Mouse (Mus musculus) lung, postnatal 0 days (tissue): ENCODE data around the gene Acer2. TPM values are rescaled to one million over a fixed set of nuclear protein-coding genes. Genes with fewer than 3 reads are reported as not detected.
A peak's percentile ranks its signal among the peaks of the same experiment; 100 is the strongest.
"Not testable (repeated sequence)": the region's sequence is repeated elsewhere in the genome, so short reads cannot be mapped to it uniquely, and the experiment has no call there.

Experiments used
- ATAC-seq: fragments of 200-750 bp; cut with Nextera tagmentation; 2 replicates; pipeline ENCODE4 v1.8.0; 2017; ENCODE audit warnings: moderate library complexity
- DNase-seq: peaks from one replicate; pipeline ENCODE4 v3.0.0-alpha.2; 2016; ENCODE audit warnings: low spot score
- H3K27ac ChIP-seq: fragments of 300-500 bp; sonication (generic); 2 replicates; pipeline ENCODE4 v1.5.1; 2014; ENCODE audit warnings: antibody characterized with exemption, mild to moderate bottlenecking, low read length, mixed read lengths
- H3K27me3 ChIP-seq: fragments of 300-500 bp; sonication (generic); replicated peaks from 2 replicates; pipeline ENCODE4 v1.6.1; 2014; ENCODE audit warnings: low read length, mixed read lengths; ENCODE audit not compliant: insufficient read depth
- H3K36me3 ChIP-seq: fragments of 300-500 bp; sonication (generic); 2 replicates; pipeline ENCODE4 v1.6.1; 2014; ENCODE audit warnings: low read length, mixed read lengths; ENCODE audit not compliant: insufficient read depth
- H3K4me1 ChIP-seq: fragments of 300-500 bp; sonication (generic); 2 replicates; pipeline ENCODE4 v1.6.1; 2014; ENCODE audit warnings: antibody characterized with exemption, low read depth, low read length, mixed read lengths; ENCODE audit not compliant: insufficient read depth
- H3K4me2 ChIP-seq: fragments of 300-500 bp; sonication (generic); replicated peaks from 2 replicates; pipeline ENCODE4 v1.6.1; 2014; ENCODE audit warnings: low read depth, mild to moderate bottlenecking, low read length, moderate library complexity, mixed read lengths
- H3K4me3 ChIP-seq: fragments of 300-500 bp; sonication (generic); 2 replicates; pipeline ENCODE4 v1.5.1; 2014; ENCODE audit warnings: low read depth, low read length
- H3K9ac ChIP-seq: fragments of 300-500 bp; sonication (generic); replicated peaks from 2 replicates; pipeline ENCODE4 v1.6.1; 2014; ENCODE audit warnings: low read depth, mild to moderate bottlenecking
- H3K9me3 ChIP-seq: fragments of 300-500 bp; sonication (generic); 2 replicates; pipeline ENCODE4 v1.6.1; 2016; ENCODE audit warnings: low read length, mixed read lengths
- CTCF ChIP-seq: IDR thresholded peaks from 2 replicates; pipeline ENCODE4 v1.5.1; 2016; ENCODE audit warnings: antibody characterized with exemption, mild to moderate bottlenecking
- EP300 ChIP-seq: IDR thresholded peaks from 2 replicates; pipeline ENCODE4 v1.6.1; 2016; ENCODE audit warnings: antibody characterized with exemption, mild to moderate bottlenecking, control low read depth
- WGBS: fragments of 180-500 bp; shearing (Covaris S2); extraction: QIAGEN DNeasy Blood & Tissue Kit; methylation state at CpG from one replicate; pipeline ENCODE4 v1.1.7; 2014; 5-methylcytosine and 5-hydroxymethylcytosine counted together
- polyA plus RNA-seq: library from polyadenylated mRNA; unstranded; fragments of >200 nt; fragmentation: Nextera tagmentation; extraction: Ambion mirVana; gene quantifications from 2 replicates; pipeline ENCODE4 v1.2.1, GENCODE M21; 2015

Acer2 gene
- polyA plus RNA-seq: 53.8 and 92.9 TPM in 2 replicates

DNA sequence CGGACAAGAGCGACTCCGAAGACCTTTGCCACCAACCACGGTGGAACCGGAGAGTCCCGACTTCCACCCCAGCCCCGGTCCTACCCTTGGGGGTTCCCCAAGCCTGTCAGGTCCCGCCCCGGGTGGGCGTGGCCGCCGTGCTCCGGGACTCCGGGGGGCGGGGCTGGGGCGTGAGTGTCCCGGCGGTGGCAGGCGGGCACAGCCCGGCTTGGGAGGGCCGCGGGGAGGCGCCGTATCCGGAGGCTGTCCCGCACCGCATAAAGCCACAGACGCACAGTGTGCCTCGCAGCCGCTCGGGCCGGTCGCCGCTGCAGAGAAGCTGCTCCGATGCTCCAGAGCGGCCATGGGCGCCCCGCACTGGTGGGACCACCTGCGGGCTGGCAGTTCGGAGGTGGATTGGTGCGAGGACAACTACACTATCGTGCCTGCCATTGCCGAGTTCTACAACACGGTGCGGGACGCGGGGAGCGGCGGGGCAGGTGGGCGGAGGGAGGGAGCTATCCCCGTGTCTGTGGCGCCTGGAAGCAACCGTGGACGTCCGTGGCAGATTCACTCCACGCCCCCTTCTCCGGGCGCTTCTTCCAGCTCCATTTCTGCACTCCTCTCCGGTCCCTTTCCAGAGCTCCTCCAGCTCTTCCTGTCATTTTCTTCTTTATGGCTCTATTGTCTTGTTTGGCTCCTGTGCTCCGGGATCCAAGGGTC is at the start of gene Acer2:
Gene Acer2 (plus strand): TSS at position 251 of the 702 bp plus-strand sequence.
- H3K27ac ChIP-seq: peak within 1 kb of the TSS; percentile 76

GRCm38 (mm10) chr4:86825143-86825542 is 49.1 kb upstream of the Acer2 start:
- 86% methylated on average over 7 of the region's 7 CpGs for WGBS
- H3K27me3 ChIP-seq: no peaks in the 10 kb centered on the region
- H3K9me3 ChIP-seq: no peaks in the 10 kb centered on the region
- no peak overlapping the region for H3K9ac ChIP-seq
- H3K4me1 ChIP-seq: no peaks in the 10 kb centered on the region
- peaks cover 25% of the 10 kb centered on the region; the same call in 1 of the 2 replicates for H3K36me3 ChIP-seq
- no peak overlapping the region for H3K4me3 ChIP-seq
- TF ChIP-seq EP300 (no peak), CTCF (no peak)
- DNase-seq (no peak), ATAC-seq (no peak)
- H3K4me2 ChIP-seq: no peak overlapping the region
- no peak overlapping the region for H3K27ac ChIP-seq

More for the DNA sequence above, at the start of gene Acer2:
- Histone ChIP-seq H3K4me1 (no peaks in the 10 kb centered on the region), H3K36me3 (no peaks in the 10 kb centered on the region), H3K4me2 (peak within 1 kb of the TSS; percentile 96), H3K4me3 (peak within 1 kb of the TSS; percentile 71), H3K9ac (peak within 1 kb of the TSS; percentile 74), H3K27me3 (no peaks in the 10 kb centered on the region), H3K9me3 (no peaks in the 10 kb centered on the region)
- 2% methylated on average over 44 of the region's 60 CpGs for WGBS
- ATAC-seq: peak; percentile 99
- TF ChIP-seq CTCF (peak; percentile 57), EP300 (no peak)
- peak; percentile 93 for DNase-seq

GRCm38 (mm10) chr4:86831896-86832295 is 42.3 kb upstream of the Acer2 start:
- no peak overlapping the region for H3K9ac ChIP-seq
- no peak for DNase-seq
- H3K4me2 ChIP-seq: no peak overlapping the region
- no peak for TF ChIP-seq EP300
- TF ChIP-seq CTCF: no peak
- no peak overlapping the region for H3K27ac ChIP-seq
- no peak overlapping the region for H3K4me3 ChIP-seq
- no peak for ATAC-seq
- H3K27me3 ChIP-seq: no peaks in the 10 kb centered on the region
- no peaks in the 10 kb centered on the region for H3K4me1 ChIP-seq
- H3K36me3 ChIP-seq: peaks cover 16% of the 10 kb centered on the region; the same call in 1 of the 2 replicates
- WGBS: 97% methylated on average over 2 of the region's 2 CpGs
- H3K9me3 ChIP-seq: no peaks in the 10 kb centered on the region

DNA sequence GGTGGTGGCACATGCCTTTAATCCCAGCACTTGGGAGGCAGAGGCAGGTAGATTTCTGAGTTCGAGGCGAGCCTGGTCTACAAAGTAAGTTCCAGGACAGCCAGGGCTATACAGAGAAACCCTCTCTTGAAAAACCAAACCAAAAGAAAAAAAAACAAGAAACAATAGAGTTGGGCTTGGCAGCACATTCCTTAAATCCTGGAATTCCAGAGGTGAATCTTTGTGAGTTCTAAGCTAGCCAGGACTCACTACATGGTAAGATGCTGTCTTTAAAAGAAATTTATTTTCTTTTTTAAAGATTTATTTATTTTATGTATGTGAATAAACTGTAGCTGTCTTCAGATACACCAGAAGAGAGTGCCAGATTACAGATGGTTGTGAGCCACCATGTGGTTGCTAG is 33.1 kb upstream of the Acer2 start:
- not testable (repeated sequence) for H3K4me2 ChIP-seq, H3K27me3 ChIP-seq, DNase-seq, H3K9ac ChIP-seq, ATAC-seq, H3K4me3 ChIP-seq, H3K27ac ChIP-seq, H3K9me3 ChIP-seq, H3K4me1 ChIP-seq
- peaks cover 35% of the 10 kb centered on the region; the same call in 1 of the 2 replicates for H3K36me3 ChIP-seq
- WGBS: 100% methylated on average over 2 of the region's 2 CpGs

DNA sequence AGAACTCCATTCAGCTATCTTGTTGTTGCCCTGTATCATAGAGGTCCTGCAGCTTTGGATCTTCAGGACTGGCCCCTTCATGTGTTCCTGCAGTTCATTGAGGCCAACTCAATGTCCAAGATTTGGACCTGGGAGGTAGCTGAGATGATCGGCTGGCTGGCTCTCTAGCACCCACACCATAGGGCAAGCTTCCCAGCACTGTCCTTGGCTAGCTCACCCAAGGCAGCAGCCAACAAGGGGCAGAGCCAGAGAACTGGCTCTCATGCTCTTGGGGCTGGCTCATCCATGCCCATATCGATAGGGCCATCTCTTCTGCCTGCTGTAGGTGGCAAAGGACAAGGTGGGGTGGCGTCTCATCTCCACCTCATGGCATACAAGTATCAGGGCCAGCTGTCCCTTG is 28.8 kb upstream of the Acer2 start:
- Histone ChIP-seq H3K27me3 (no peaks in the 10 kb centered on the region), H3K9ac (no peak overlapping the region), H3K27ac (no peak overlapping the region), H3K4me1 (no peaks in the 10 kb centered on the region), H3K4me3 (no peak overlapping the region), H3K9me3 (no peaks in the 10 kb centered on the region), H3K4me2 (no peak overlapping the region), H3K36me3 (peaks cover 14% of the 10 kb centered on the region; the same call in 1 of the 2 replicates)
- ATAC-seq (no peak), DNase-seq (no peak)
- no peak for TF ChIP-seq EP300
- TF ChIP-seq CTCF: no peak
- 98% methylated on average over 3 of the region's 3 CpGs for WGBS

DNA sequence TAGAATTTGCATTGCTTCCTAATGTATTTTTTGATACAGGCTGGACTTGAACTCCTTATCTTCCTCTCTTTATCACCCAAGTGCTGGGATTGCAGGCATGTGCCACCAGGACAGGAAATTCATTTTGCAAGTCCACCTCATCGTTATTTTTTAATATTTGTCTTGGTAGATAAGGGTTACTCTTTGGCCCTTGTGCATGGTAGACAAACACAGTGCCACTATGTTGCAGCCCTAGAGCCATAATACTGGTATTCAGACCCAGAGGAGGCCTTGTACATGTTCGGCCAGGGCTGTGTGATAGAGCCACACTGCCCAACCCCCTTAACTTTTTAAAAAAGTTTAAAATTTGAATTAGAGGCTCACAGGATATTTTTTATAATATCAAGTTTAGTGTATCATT is 26.9 kb upstream of the Acer2 start:
- H3K36me3 ChIP-seq: peaks cover 8% of the 10 kb centered on the region; the same call in 1 of the 2 replicates
- no peak overlapping the region for H3K4me2 ChIP-seq
- DNase-seq: no peak
- no peak overlapping the region for H3K9ac ChIP-seq
- TF ChIP-seq CTCF: no peak
- no peak for TF ChIP-seq EP300
- WGBS: 40% methylated on average over 2 of the region's 2 CpGs
- H3K4me3 ChIP-seq: no peak overlapping the region
- H3K27me3 ChIP-seq: no peaks in the 10 kb centered on the region
- ATAC-seq: 0 out of 2 replicates have a peak, but pooled peaks have one; percentile 38
- H3K9me3 ChIP-seq: no peaks in the 10 kb centered on the region
- no peaks in the 10 kb centered on the region for H3K4me1 ChIP-seq
- H3K27ac ChIP-seq: no peak overlapping the region
